Mouse (Mus musculus) liver, embryonic 11.5 days (tissue): Measurements from ENCODE around the gene Pcsk6. TPM values are rescaled to one million over a fixed set of nuclear protein-coding genes. Genes with fewer than 3 reads are reported as not detected.

Experiments used
- ATAC-seq: fragments of 200-750 bp; cut with Nextera tagmentation; replicated peaks from 2 replicates; pipeline ENCODE4 v1.8.0; 2017; ENCODE audit warnings: moderate number of reproducible peaks, mild to moderate bottlenecking, moderate TSS enrichment, moderate library complexity; ENCODE audit not compliant: low FRiP score
- DNase-seq: peaks from one replicate; pipeline ENCODE4 v3.0.0-alpha.2; 2017; ENCODE audit warnings: low spot score
- H3K27ac ChIP-seq: fragments of 300-500 bp; sonication (generic); 2 replicates; pipeline ENCODE4 v1.5.1; 2014; ENCODE audit warnings: mild to moderate bottlenecking, low read depth, low read length, control low read depth
- H3K27me3 ChIP-seq: fragments of 300-500 bp; sonication (generic); replicated peaks from 2 replicates; pipeline ENCODE4 v1.6.1; 2014; ENCODE audit warnings: low read length, mixed read lengths; ENCODE audit not compliant: control insufficient read depth, insufficient read depth
- H3K36me3 ChIP-seq: fragments of 300-500 bp; sonication (generic); 2 replicates; pipeline ENCODE4 v1.6.1; 2014; ENCODE audit warnings: mild to moderate bottlenecking, low read length, moderate library complexity, mixed read lengths; ENCODE audit not compliant: control insufficient read depth, insufficient read depth
- H3K4me1 ChIP-seq: fragments of 300-500 bp; sonication (generic); replicated peaks from 2 replicates; pipeline ENCODE4 v1.6.1; 2014; ENCODE audit warnings: low read length, mixed read lengths; ENCODE audit not compliant: control insufficient read depth, insufficient read depth
- H3K4me2 ChIP-seq: fragments of 300-500 bp; sonication (generic); 2 replicates; pipeline ENCODE4 v1.6.1; 2014; ENCODE audit warnings: mild to moderate bottlenecking, control low read depth, moderate library complexity
- H3K4me3 ChIP-seq: fragments of 300-500 bp; sonication (generic); 2 replicates; pipeline ENCODE4 v1.5.1; 2014; ENCODE audit warnings: low read depth, low read length, control low read depth
- H3K9ac ChIP-seq: fragments of 300-500 bp; sonication (generic); 2 replicates; pipeline ENCODE4 v1.6.1; 2014; ENCODE audit warnings: low read depth, low read length, control low read depth
- H3K9me3 ChIP-seq: fragments of 300-500 bp; sonication (generic); 2 replicates; pipeline ENCODE4 v1.6.1; 2016; ENCODE audit warnings: low read length, inconsistent platforms, mixed read lengths; ENCODE audit not compliant: control insufficient read depth
- WGBS: fragments of 180-500 bp; shearing (Covaris S2); extraction: QIAGEN DNeasy Blood & Tissue Kit; methylation state at CpG from one replicate; pipeline ENCODE4 v1.1.7; 2014; 5-methylcytosine and 5-hydroxymethylcytosine counted together
- polyA plus RNA-seq: library from polyadenylated mRNA; unstranded; fragments of >200 nt; fragmentation: Nextera tagmentation; extraction: Ambion mirVana; gene quantifications from 2 replicates; pipeline ENCODE4 v1.2.1, GENCODE M21; 2014

The Pcsk6 gene
- polyA plus RNA-seq, 1 experiment from 2014 or later = 1.3 TPM

GRCm38 (mm10) chr7:65935211-65935610 lies 73.7 kb downstream of the Pcsk6 start:
- H3K4me3 ChIP-seq = no peak overlapping the region
- H3K4me1 ChIP-seq = no peaks in the 10 kb centered on the region
- no peaks in the 10 kb centered on the region for H3K9me3 ChIP-seq
- ATAC-seq = no peak
- no peak for DNase-seq
- 24% methylated on average over 1 of the region's 1 CpGs for WGBS
- no peaks in the 10 kb centered on the region for H3K36me3 ChIP-seq
- H3K27me3 ChIP-seq = no peaks in the 10 kb centered on the region
- H3K4me2 ChIP-seq = no peak overlapping the region
- no peak overlapping the region for H3K9ac ChIP-seq
- no peak overlapping the region for H3K27ac ChIP-seq

GRCm38 (mm10) chr7:65940988-65941387 lies 79.5 kb downstream of the Pcsk6 start:
- DNase-seq (no peak), ATAC-seq (no peak)
- no peaks in the 10 kb centered on the region for H3K9me3 ChIP-seq
- no peak overlapping the region for H3K9ac ChIP-seq
- H3K27me3 ChIP-seq = no peaks in the 10 kb centered on the region
- H3K27ac ChIP-seq = no peak overlapping the region
- no peaks in the 10 kb centered on the region for H3K36me3 ChIP-seq
- WGBS = 57% methylated on average over 7 of the region's 7 CpGs
- no peak overlapping the region for H3K4me2 ChIP-seq
- H3K4me3 ChIP-seq = no peak overlapping the region
- H3K4me1 ChIP-seq = peaks cover 2% of the 10 kb centered on the region; the same call in 1 of the 2 replicates

- ATAC-seq (no peak), DNase-seq (no peak)
- Histone ChIP-seq H3K4me2 (no peak overlapping the region), H3K9me3 (no peaks in the 10 kb centered on the region), H3K4me1 (peaks cover 3% of the 10 kb centered on the region; the same call in 1 of the 2 replicates), H3K27ac (no peak overlapping the region), H3K27me3 (no peaks in the 10 kb centered on the region), H3K36me3 (no peaks in the 10 kb centered on the region), H3K9ac (no peak overlapping the region), H3K4me3 (no peak overlapping the region)
- 46% methylated on average over 8 of the region's 8 CpGs for WGBS
Measured at GRCm38 (mm10) chr7:65945342-65945993, 83.9 kb downstream of the Pcsk6 start.

GRCm38 (mm10) chr7:65946397-65946796 lies 84.9 kb downstream of the Pcsk6 start:
- no peak overlapping the region for H3K9ac ChIP-seq
- 0 out of 2 replicates have a peak, but pooled peaks cover 3% of the 10 kb centered on the region for H3K4me1 ChIP-seq
- H3K27ac ChIP-seq = no peak overlapping the region
- 84% methylated on average over 7 of the region's 7 CpGs for WGBS
- no peak overlapping the region for H3K4me2 ChIP-seq
- H3K36me3 ChIP-seq = no peaks in the 10 kb centered on the region
- no peaks in the 10 kb centered on the region for H3K27me3 ChIP-seq
- ATAC-seq (no peak), DNase-seq (no peak)
- H3K4me3 ChIP-seq = no peak overlapping the region
- H3K9me3 ChIP-seq = no peaks in the 10 kb centered on the region

- H3K4me3 ChIP-seq = no peak overlapping the region
- H3K4me2 ChIP-seq = no peak overlapping the region
- no peak overlapping the region for H3K27ac ChIP-seq
- H3K4me1 ChIP-seq = 0 out of 2 replicates have a peak, but pooled peaks cover 3% of the 10 kb centered on the region
- 90% methylated on average over 11 of the region's 11 CpGs for WGBS
- no peaks in the 10 kb centered on the region for H3K9me3 ChIP-seq
- H3K27me3 ChIP-seq = no peaks in the 10 kb centered on the region
- DNase-seq (no peak), ATAC-seq (no peak)
- H3K36me3 ChIP-seq = no peaks in the 10 kb centered on the region
- H3K9ac ChIP-seq = no peak overlapping the region
Measured at GRCm38 (mm10) chr7:65948891-65949290, 87.4 kb downstream of the Pcsk6 start.

GRCm38 (mm10) chr7:65954583-65954982 lies 93.0 kb downstream of the Pcsk6 start:
- Histone ChIP-seq H3K9ac (no peak overlapping the region), H3K36me3 (no peaks in the 10 kb centered on the region), H3K27me3 (no peaks in the 10 kb centered on the region), H3K4me2 (no peak overlapping the region), H3K27ac (no peak overlapping the region), H3K4me1 (no peaks in the 10 kb centered on the region), H3K9me3 (no peaks in the 10 kb centered on the region), H3K4me3 (no peak overlapping the region)
- DNase-seq (no peak), ATAC-seq (no peak)
- 50% methylated on average over 4 of the region's 4 CpGs for WGBS

GRCm38 (mm10) chr7:65955304-65956220 lies 94.0 kb downstream of the Pcsk6 start:
- ATAC-seq (no peak), DNase-seq (no peak)
- no peak overlapping the region for H3K27ac ChIP-seq
- no peak overlapping the region for H3K4me2 ChIP-seq
- H3K4me1 ChIP-seq = no peaks in the 10 kb centered on the region
- WGBS = 77% methylated on average over 24 of the region's 24 CpGs
- no peak overlapping the region for H3K9ac ChIP-seq
- H3K36me3 ChIP-seq = no peaks in the 10 kb centered on the region
- no peak overlapping the region for H3K4me3 ChIP-seq
- H3K27me3 ChIP-seq = no peaks in the 10 kb centered on the region
- no peaks in the 10 kb centered on the region for H3K9me3 ChIP-seq

GRCm38 (mm10) chr7:65957245-65957644 lies 95.7 kb downstream of the Pcsk6 start:
- H3K36me3 ChIP-seq = no peaks in the 10 kb centered on the region
- H3K4me2 ChIP-seq = no peak overlapping the region
- no peak overlapping the region for H3K9ac ChIP-seq
- DNase-seq (no peak), ATAC-seq (no peak)
- no peaks in the 10 kb centered on the region for H3K9me3 ChIP-seq
- 87% methylated on average over 1 of the region's 1 CpGs for WGBS
- no peak overlapping the region for H3K4me3 ChIP-seq
- H3K27me3 ChIP-seq = no peaks in the 10 kb centered on the region
- no peaks in the 10 kb centered on the region for H3K4me1 ChIP-seq
- no peak overlapping the region for H3K27ac ChIP-seq
